Mouse (Mus musculus) embryonic stem cell, embryonic (primary cell): ENCODE measurements around the gene Fosb.

Experiments
- CTCF ChIA-PET, 4 experiments: fragments of 300-600 bp in 2 of 4; fragments of 350-600 bp in 2 of 4; sonication (Branson Sonifier 250); formaldehyde crosslinking; loops; one replicate each; lab custom pipeline; 2022; ENCODE audit warnings: inconsistent platforms in 2 of 4; lab: Charles Lee
- POLR2A ChIA-PET, 4 experiments: fragments of 300-600 bp in 2 of 4; fragments of 350-600 bp in 2 of 4; sonication (Branson Sonifier 250); formaldehyde crosslinking; loops; one replicate each; lab custom pipeline; 2022; ENCODE audit warnings: antibody characterized with exemption in 4 of 4, inconsistent platforms in 1 of 4; lab: Charles Lee

The Fosb gene

GRCm38 (mm10) chr7:19309884-19310641, at the start of gene Fosb:
Gene Fosb (minus strand): TSS chr7:19310051.
- ChIA-PET CTCF (interaction anchor here (0.5 to 3.5 kb wide), 36 partner anchors 9 to 280 kb away, joined by 3 to 36 read pairs (median 4); partner anchors contain the start of genes Cd3eap (in 2 of the 4), Ppp1r13l (in 2 of the 4), Dmwd (in 1 of the 4) and Ercc1 (in 1 of the 4)), POLR2A (interaction anchor here in 3 of 4 experiments (0.6 to 4.5 kb wide), 63 partner anchors 8 to 420 kb away, joined by 3 to 43 read pairs (median 4); partner anchors contain the start of genes Ppp1r13l (in 3 of the 3), Ercc1 (in 2 of the 3), Cd3eap (in 1 of the 3) and Qpctl (in 1 of the 3))

DNA sequence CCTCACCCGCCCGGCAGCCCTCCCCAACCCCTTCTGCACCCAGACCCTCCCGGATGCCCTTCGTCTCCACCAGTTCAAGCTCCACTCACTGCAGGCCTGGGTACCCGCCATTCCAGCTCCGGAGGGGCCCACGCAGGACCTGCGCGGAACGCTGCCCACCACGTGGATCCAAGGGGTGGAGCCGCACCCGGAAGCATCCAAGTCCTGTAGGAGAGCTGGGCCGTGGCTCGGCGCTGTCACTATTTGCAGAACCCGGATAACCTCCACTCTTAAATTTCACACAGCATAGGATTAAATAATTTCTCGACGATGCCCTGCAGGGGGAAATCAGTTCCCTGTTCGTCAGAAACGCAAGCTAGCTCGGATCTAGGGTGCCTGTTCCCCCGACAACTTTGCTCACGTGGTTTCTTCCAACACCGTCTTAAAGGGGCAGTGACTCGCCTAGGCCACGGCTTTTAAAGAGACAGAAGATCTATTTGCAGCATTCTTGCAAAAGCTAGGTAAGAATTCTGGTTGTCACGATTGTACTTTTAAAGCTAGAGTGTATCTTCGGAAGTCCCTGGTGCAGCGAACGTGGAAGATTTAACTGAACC, 49.5 kb upstream of the Fosb start, which contains the start of the genes Cd3eap and Ppp1r13l:
Gene Cd3eap (minus strand): TSS at position 185 of the 593 bp plus-strand sequence.
Gene Ppp1r13l (plus strand): TSS at position 451 of the 593 bp plus-strand sequence.
- ChIA-PET CTCF (interaction anchor here in 3 of 4 experiments (0.5 to 4.6 kb wide), 21 partner anchors 11 to 384 kb away, joined by 3 to 36 read pairs (median 4); partner anchors contain the start of genes Fosb (in 2 of the 3) and Gpr4 (in 1 of the 3)), POLR2A (interaction anchor here in 3 of 4 experiments (0.5 to 5.8 kb wide), 41 partner anchors 9 to 491 kb away, joined by 3 to 43 read pairs (median 4); partner anchors contain the start of genes Ercc1 (in 3 of the 3), Fosb (in 2 of the 3), Bcam (in 1 of the 3) and Exoc3l2 (in 1 of the 3))

- CTCF ChIA-PET: interaction anchor here in 2 of 4 experiments (0.6 to 4.6 kb wide), 6 partner anchors 12 to 147 kb away, joined by 3 to 36 read pairs (median 8); partner anchors contain the start of genes Ercc1 (in 1 of the 2), Fosb (in 1 of the 2) and Gpr4 (in 1 of the 2)
- POLR2A ChIA-PET: interaction anchor here in 3 of 4 experiments (0.5 to 5.8 kb wide), 13 partner anchors 9 to 210 kb away, joined by 3 to 43 read pairs (median 6); partner anchors contain the start of genes Ercc1 (in 1 of the 3), Fosb (in 1 of the 3) and Qpctl (in 1 of the 3)
Measured at GRCm38 (mm10) chr7:19358634-19359033, 48.8 kb upstream of the Fosb start.

DNA sequence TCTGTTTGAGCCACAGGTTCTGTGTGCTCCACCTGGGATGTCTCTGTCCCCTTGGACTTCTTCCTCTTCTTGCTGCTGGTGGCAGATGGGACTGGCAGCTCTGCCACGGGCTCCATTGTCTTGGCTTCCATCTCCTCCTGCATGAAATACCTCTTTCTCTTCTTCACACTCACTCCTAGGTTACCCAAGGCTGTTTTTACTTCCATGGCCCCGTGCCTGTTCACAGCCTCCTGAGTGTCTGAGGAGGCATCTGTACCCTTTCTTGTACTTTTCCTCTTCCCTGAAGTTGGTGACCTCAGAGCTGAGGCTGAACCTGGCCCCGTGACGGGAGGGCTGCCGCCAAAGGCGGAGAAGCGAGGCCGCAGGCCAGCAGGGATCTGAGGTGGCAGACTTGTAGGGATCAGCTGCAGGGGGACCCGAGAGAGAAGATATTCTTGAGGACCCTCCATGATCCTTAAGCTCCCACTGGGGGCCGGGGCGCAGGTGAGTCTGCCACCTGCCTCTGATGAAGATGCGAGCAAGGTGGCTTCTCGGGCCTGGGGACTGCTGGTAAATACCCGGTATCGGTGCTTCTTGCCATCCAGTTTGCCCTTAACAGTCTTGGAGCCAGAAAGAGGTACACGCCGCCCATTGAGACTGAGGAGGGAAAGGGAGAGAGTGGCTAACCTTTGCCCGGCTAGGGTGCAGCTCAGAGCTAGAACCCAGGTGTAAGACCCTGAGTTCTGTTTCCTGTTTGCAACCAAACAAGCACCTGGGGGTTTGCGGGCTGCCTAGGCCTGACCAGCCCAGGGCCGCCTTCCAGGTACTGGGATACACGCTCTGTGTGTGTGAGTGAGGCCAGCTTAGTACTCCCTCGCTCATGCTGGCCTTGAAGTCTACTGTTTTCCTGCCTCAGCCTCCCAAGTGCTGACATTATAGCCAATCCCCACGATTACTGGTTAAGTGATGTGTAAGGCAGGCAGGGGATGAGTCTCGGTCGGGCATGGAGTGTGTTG, 47.8 kb upstream of the Fosb start:
- ChIA-PET CTCF (interaction anchor here in 3 of 4 experiments (0.5 to 2.1 kb wide), 4 partner anchors 9 to 309 kb away, joined by 3 to 7 read pairs (median 3); partner anchors contain the start of gene Ercc1 (in 1 of the 3)), POLR2A (interaction anchor here in 2 of 4 experiments (0.9 to 1.6 kb wide), 6 partner anchors 11 to 182 kb away, joined by 3 to 6 read pairs (median 3); partner anchors contain the start of gene Ercc1 (in 1 of the 2))

DNA sequence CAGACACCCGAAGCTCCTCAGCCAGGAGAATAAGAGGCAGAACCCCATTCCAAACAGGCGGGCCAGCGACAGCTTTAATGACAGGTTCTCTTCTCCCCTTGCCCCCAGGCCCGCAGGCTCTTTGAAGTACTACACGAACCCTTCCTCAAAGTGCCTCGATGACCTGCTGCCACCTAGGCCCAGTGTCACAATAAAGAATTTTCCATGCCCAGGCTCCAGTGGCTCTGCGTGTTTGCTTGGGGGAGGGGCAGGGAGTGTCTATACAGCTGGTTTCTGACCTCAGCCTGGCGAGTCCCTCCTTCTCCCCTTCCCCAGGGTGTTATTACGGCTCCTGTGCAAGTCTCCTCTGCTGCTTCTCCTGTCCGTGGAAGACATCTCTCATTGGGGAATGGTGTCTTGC, 46.5 kb upstream of the Fosb start:
- ChIA-PET CTCF (interaction anchor here (0.7 to 2.1 kb wide), 6 partner anchors 7 to 283 kb away, joined by 3 to 7 read pairs (median 4); partner anchors contain the start of genes Clasrp (in 1 of the 4) and Ercc1 (in 1 of the 4)), POLR2A (interaction anchor here in 1 of 4 experiments (0.7 to 2.5 kb wide), 6 partner anchors 7 to 49 kb away, joined by 3 to 9 read pairs (median 3); partner anchors contain the start of gene Ercc1)

- POLR2A ChIA-PET: interaction anchor here in 3 of 4 experiments (0.5 to 2.5 kb wide), 9 partner anchors 9 to 387 kb away, joined by 3 to 15 read pairs (median 4); partner anchors contain the start of genes Ercc1 (in 2 of the 3) and Fosb (in 1 of the 3)
- CTCF ChIA-PET: interaction anchor here in 3 of 4 experiments (0.6 to 1.6 kb wide), 5 partner anchors 9 to 256 kb away, joined by 4 to 5 read pairs (median 4); no protein-coding TSS in a partner anchor
Measured at GRCm38 (mm10) chr7:19354991-19355390, 45.1 kb upstream of the Fosb start.

DNA sequence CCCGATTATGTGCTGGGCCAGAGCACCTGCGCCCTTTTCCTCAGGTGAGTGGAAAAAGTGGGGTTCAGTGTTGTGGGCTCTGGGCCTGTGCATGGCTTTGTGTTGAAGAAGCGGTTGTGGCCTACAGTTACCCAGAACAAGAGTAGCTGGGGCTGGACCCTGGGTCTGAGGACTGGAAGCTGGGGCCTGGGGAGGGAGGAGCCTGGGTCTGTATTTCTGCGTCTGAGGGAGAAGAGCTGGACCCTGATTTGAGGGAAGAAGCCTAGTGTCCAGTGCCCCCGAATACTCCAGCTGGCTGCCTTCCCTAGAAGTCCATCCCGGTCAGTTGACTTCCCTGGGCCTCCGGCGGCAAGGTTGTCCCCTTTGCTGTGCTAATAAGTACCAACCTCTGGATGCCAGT, 40.4 kb upstream of the Fosb start:
- CTCF ChIA-PET: no interaction called here
- POLR2A ChIA-PET: interaction anchor here in 1 of 4 experiments (1.6 kb wide), 1 partner anchor 201 kb away, joined by 3 read pairs; the partner anchor contains the start of gene Qpctl

DNA sequence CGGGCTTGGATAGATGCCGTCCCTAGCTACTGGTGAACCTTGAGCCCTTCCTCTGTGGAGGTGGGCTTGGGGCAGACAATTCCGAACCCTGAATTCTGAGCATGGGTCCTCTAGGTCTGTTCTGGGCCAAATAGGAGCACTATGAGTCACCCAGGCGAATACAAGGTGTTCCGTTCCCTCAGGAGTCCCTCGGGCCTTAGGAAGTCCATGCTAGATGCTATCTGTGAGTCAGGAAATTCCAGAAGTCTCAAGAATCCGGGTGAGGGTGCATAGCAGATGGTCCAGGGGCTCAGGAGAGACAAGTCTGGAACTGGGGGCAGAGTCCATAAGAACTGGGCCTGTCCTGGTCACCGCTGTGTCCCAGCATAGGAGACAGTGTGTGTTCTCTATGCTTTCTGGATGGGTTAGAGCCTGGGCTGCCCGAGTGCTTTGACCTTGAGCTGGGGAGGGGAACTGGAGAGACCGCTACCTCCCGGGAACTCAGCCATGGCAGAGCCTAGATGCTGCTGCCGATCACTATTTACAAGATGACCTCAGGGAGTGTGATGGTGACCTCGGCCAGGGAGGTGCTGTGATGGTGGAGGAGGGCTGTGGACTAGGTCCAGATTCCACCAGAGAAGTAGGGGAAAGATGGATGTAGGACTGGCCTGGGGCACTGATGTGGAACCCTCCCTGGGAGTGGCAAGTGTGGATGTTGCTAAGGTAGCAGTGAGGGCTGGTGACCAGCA, 39.5 kb upstream of the Fosb start:
- POLR2A ChIA-PET: interaction anchor here in 1 of 4 experiments (0.8 to 1.6 kb wide), 4 partner anchors 10 to 200 kb away, joined by 3 to 5 read pairs (median 4); partner anchors contain the start of genes Cd3eap, Ppp1r13l and Qpctl
- CTCF ChIA-PET: interaction anchor here in 1 of 4 experiments (0.7 to 1.3 kb wide), 2 partner anchors 11 to 424 kb away, joined by 3 read pairs; partner anchors contain the start of gene Ppp1r13l

GRCm38 (mm10) chr7:19344938-19345471, 35.2 kb upstream of the Fosb start:
- ChIA-PET CTCF (interaction anchor here (0.6 to 2.4 kb wide), 27 partner anchors 9 to 258 kb away, joined by 3 to 18 read pairs (median 3); partner anchors contain the start of genes Eml2 (in 1 of the 4) and Fosb (in 1 of the 4)), POLR2A (interaction anchor here (0.6 to 3.4 kb wide), 28 partner anchors 10 to 352 kb away, joined by 3 to 23 read pairs (median 6); partner anchors contain the start of genes Cd3eap (in 3 of the 4), Ppp1r13l (in 3 of the 4), Fosb (in 2 of the 4) and Ppm1n (in 1 of the 4))

DNA sequence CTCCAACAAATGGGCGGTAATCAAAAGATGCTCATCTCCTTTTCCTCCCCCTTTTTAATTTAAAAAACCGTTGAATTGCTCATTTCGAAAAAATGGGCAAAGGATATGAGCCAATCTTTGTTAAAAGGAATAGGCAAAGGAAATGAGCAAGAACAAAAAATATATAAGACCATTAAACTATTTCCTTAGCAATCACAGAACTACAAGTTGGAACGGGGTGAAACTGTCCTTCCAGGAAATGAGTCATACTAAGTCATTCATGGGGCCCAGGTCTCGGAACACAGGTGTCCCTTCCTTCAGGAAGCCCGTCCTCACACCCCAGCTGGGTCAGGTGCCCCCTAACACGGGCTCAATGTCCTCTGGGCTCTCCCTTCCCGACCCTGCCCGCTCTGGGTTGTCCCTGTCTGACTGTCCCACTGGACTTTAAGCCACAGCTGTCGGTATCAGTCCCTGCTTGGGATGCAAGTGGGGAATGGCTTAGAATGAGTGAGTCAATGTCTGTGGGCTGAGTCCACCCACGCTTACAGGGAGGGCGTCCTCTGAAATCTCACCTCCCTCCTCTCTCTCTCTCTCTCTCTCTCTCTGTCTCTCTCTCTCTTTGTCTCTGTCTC, 34.5 kb upstream of the Fosb start, which contains the start of gene Ercc1:
Gene Ercc1 (plus strand): TSS at position 542 of the 611 bp plus-strand sequence.
- CTCF ChIA-PET: interaction anchor here (0.6 to 2.4 kb wide), 26 partner anchors 8 to 259 kb away, joined by 3 to 18 read pairs (median 3); partner anchors contain the start of genes Eml2 (in 1 of the 4) and Fosb (in 1 of the 4)
- POLR2A ChIA-PET: interaction anchor here (0.6 to 3.4 kb wide), 28 partner anchors 10 to 351 kb away, joined by 3 to 23 read pairs (median 6); partner anchors contain the start of genes Cd3eap (in 3 of the 4), Ppp1r13l (in 3 of the 4), Fosb (in 2 of the 4) and Ppm1n (in 1 of the 4)

GRCm38 (mm10) chr7:19343210-19343808, 33.5 kb upstream of the Fosb start:
- CTCF ChIA-PET: interaction anchor here (0.6 to 3.0 kb wide), 54 partner anchors 11 to 470 kb away, joined by 3 to 43 read pairs (median 4); partner anchors contain the start of genes Cblc (in 1 of the 4) and Fosb (in 1 of the 4)
- POLR2A ChIA-PET: interaction anchor here in 3 of 4 experiments (0.6 to 3.4 kb wide), 18 partner anchors 16 to 426 kb away, joined by 3 to 11 read pairs (median 4); partner anchors contain the start of genes Cd3eap (in 2 of the 3), Ppp1r13l (in 2 of the 3) and Fosb (in 1 of the 3)

- ChIA-PET POLR2A (interaction anchor here in 3 of 4 experiments (0.7 to 3.4 kb wide), 15 partner anchors 11 to 133 kb away, joined by 3 to 10 read pairs (median 3); partner anchors contain the start of genes Cd3eap (in 2 of the 3) and Ppp1r13l (in 2 of the 3)), CTCF (interaction anchor here (0.6 to 3.0 kb wide), 38 partner anchors 11 to 286 kb away, joined by 3 to 43 read pairs (median 4); no protein-coding TSS in a partner anchor)
Measured at GRCm38 (mm10) chr7:19342481-19343027, 32.7 kb upstream of the Fosb start.
